Mouse (Mus musculus) heart, postnatal 0 days (tissue): ENCODE data around the gene Angptl2.

Experiments
- CTCF ChIP-seq: IDR thresholded peaks from 2 replicates; pipeline ENCODE4 v1.5.1; 2016; ENCODE audit warnings: antibody characterized with exemption, control low read depth, low read depth
- EP300 ChIP-seq: IDR thresholded peaks from 2 replicates; pipeline ENCODE4 v1.6.1; 2016; ENCODE audit warnings: antibody characterized with exemption, low read depth

DNA sequence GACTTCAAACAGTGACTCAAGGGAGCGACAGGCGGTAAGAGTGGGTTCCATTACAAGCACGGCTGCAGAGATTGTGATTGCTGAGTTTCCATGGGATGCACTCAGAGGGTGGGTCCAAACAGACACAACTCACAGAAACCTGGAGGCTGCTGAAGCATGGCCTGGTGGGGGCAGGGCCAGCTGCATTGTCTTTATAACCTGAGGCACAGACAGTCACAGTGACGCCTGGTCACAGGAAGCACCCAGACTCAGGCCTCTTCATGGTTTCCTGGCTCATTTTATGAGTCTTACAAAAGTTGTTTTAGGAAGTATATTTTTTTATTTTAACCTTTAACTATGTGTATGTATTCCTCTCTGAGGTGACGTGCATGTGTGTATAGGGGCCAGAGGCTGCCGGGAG, 46.4 kb upstream of the Angptl2 start:
- TF ChIP-seq EP300 (no peak), CTCF (no peak)
